Mouse (Mus musculus): ENCODE measurements around the gene Ercc1. TPM values are rescaled to one million over a fixed set of nuclear protein-coding genes. Genes with fewer than 3 reads are reported as not detected.
A peak's percentile ranks its signal among the peaks of the same experiment; 100 is the strongest.

The Ercc1 gene
- polyA plus RNA-seq, 1 experiment = 53.8 TPM

- H3K4me1 ChIP-seq (ENCODE audit: control insufficient read depth, insufficient read depth, low read length) = no peaks in the 10 kb centered on the region; the same call in 1 of the 2 replicates
- TF ChIP-seq CTCF (IDR thresholded peaks at IDR 0.05; ENCODE audit: extremely low read depth, insufficient read depth, low read length) (no peak), POLR2A (IDR thresholded peaks at IDR 0.05; ENCODE audit: extremely low read depth, insufficient read depth, low read length) (no peak)
Observed at GRCm38 (mm10) chr7:19303046-19303305, 41.6 kb upstream of the Ercc1 start.

GRCm38 (mm10) chr7:19303770-19304169, 40.8 kb upstream of the Ercc1 start:
- no peak overlapping the region for H3K27ac ChIP-seq (ENCODE audit: insufficient read depth, low read length)
- no peak overlapping the region for H3K4me3 ChIP-seq (ENCODE audit: insufficient read depth, low read length)
- TF ChIP-seq POLR2A (IDR thresholded peaks at IDR 0.05; ENCODE audit: extremely low read depth, insufficient read depth, low read length) (no peak), CTCF (IDR thresholded peaks at IDR 0.05; ENCODE audit: extremely low read depth, insufficient read depth, low read length) (peak; percentile 59)
- no peaks in the 10 kb centered on the region; the same call in 1 of the 2 replicates for H3K4me1 ChIP-seq (ENCODE audit: control insufficient read depth, insufficient read depth, low read length)

More at GRCm38 (mm10) chr7:19303046-19303305, 41.6 kb upstream of the Ercc1 start:
- no peak overlapping the region for H3K27ac ChIP-seq (ENCODE audit: insufficient read depth, low read length)
- no peak overlapping the region for H3K4me3 ChIP-seq (ENCODE audit: insufficient read depth, low read length)

- no peak for TF ChIP-seq POLR2A (IDR thresholded peaks at IDR 0.05; ENCODE audit: extremely low read depth, insufficient read depth, low read length)
- no peak for TF ChIP-seq CTCF (IDR thresholded peaks at IDR 0.05; ENCODE audit: extremely low read depth, insufficient read depth, low read length)
- H3K4me3 ChIP-seq (ENCODE audit: insufficient read depth, low read length) = no peak overlapping the region
- no peaks in the 10 kb centered on the region; the same call in 1 of the 2 replicates for H3K4me1 ChIP-seq (ENCODE audit: control insufficient read depth, insufficient read depth, low read length)
- H3K27ac ChIP-seq (ENCODE audit: insufficient read depth, low read length) = no peak overlapping the region
Observed at GRCm38 (mm10) chr7:19304501-19305412, 39.8 kb upstream of the Ercc1 start.

GRCm38 (mm10) chr7:19305413-19305735, 39.2 kb upstream of the Ercc1 start:
- no peak for TF ChIP-seq CTCF (IDR thresholded peaks at IDR 0.05; ENCODE audit: extremely low read depth, insufficient read depth, low read length)
- TF ChIP-seq POLR2A (IDR thresholded peaks at IDR 0.05; ENCODE audit: extremely low read depth, insufficient read depth, low read length) = no peak
- H3K4me1 ChIP-seq (ENCODE audit: control insufficient read depth, insufficient read depth, low read length) = no peaks in the 10 kb centered on the region; the same call in 1 of the 2 replicates
- no peak overlapping the region for H3K4me3 ChIP-seq (ENCODE audit: insufficient read depth, low read length)
- no peak overlapping the region for H3K27ac ChIP-seq (ENCODE audit: insufficient read depth, low read length)

- no peak for TF ChIP-seq CTCF (IDR thresholded peaks at IDR 0.05; ENCODE audit: extremely low read depth, insufficient read depth, low read length)
- TF ChIP-seq POLR2A (IDR thresholded peaks at IDR 0.05; ENCODE audit: extremely low read depth, insufficient read depth, low read length) = no peak
- no peaks in the 10 kb centered on the region; the same call in 1 of the 2 replicates for H3K4me1 ChIP-seq (ENCODE audit: control insufficient read depth, insufficient read depth, low read length)
- H3K4me3 ChIP-seq (ENCODE audit: insufficient read depth, low read length) = no peak overlapping the region
- H3K27ac ChIP-seq (ENCODE audit: insufficient read depth, low read length) = no peak overlapping the region
Observed at GRCm38 (mm10) chr7:19305796-19306765, 38.5 kb upstream of the Ercc1 start.

GRCm38 (mm10) chr7:19306819-19307738, 37.5 kb upstream of the Ercc1 start:
- Histone ChIP-seq H3K27ac (ENCODE audit: insufficient read depth, low read length) (no peak overlapping the region), H3K4me3 (ENCODE audit: insufficient read depth, low read length) (peak overlapping the region; percentile 47), H3K4me1 (ENCODE audit: control insufficient read depth, insufficient read depth, low read length) (no peaks in the 10 kb centered on the region)
- TF ChIP-seq CTCF (IDR thresholded peaks at IDR 0.05; ENCODE audit: extremely low read depth, insufficient read depth, low read length) (no peak), POLR2A (IDR thresholded peaks at IDR 0.05; ENCODE audit: extremely low read depth, insufficient read depth, low read length) (no peak)

- TF ChIP-seq POLR2A (IDR thresholded peaks at IDR 0.05; ENCODE audit: extremely low read depth, insufficient read depth, low read length) (no peak), CTCF (IDR thresholded peaks at IDR 0.05; ENCODE audit: extremely low read depth, insufficient read depth, low read length) (no peak)
- Histone ChIP-seq H3K4me3 (ENCODE audit: insufficient read depth, low read length) (peak overlapping the region; percentile 47), H3K4me1 (ENCODE audit: control insufficient read depth, insufficient read depth, low read length) (no peaks in the 10 kb centered on the region), H3K27ac (ENCODE audit: insufficient read depth, low read length) (peak overlapping the region; percentile 62)
Observed at GRCm38 (mm10) chr7:19307739-19308453, 36.7 kb upstream of the Ercc1 start.

GRCm38 (mm10) chr7:19308454-19309277, 35.9 kb upstream of the Ercc1 start:
- Histone ChIP-seq H3K4me3 (ENCODE audit: insufficient read depth, low read length) (peak overlapping the region; percentile 47), H3K4me1 (ENCODE audit: control insufficient read depth, insufficient read depth, low read length) (no peaks in the 10 kb centered on the region), H3K27ac (ENCODE audit: insufficient read depth, low read length) (peak overlapping the region; percentile 62)
- no peak for TF ChIP-seq CTCF (IDR thresholded peaks at IDR 0.05; ENCODE audit: extremely low read depth, insufficient read depth, low read length)
- peak; percentile 50; the same call in 1 of the 2 replicates for TF ChIP-seq POLR2A (IDR thresholded peaks at IDR 0.05; ENCODE audit: extremely low read depth, insufficient read depth, low read length)

Measured in cortical plate, adult 2 months (tissue).